Mouse (Mus musculus) embryonic fibroblast, embryonic 13.5 days (primary cell): Measurements from ENCODE around the gene Abhd12.

Experiments used
- CTCF ChIP-seq: IDR thresholded peaks from 2 replicates; pipeline ENCODE4 v1.5.1; 2011; ENCODE audit warnings: mild to moderate bottlenecking, control low read depth, low read length, moderate library complexity, borderline replicate concordance; ENCODE audit not compliant: insufficient read depth
- POLR2A ChIP-seq: IDR thresholded peaks from 2 replicates; pipeline ENCODE4 v1.6.1; 2011; ENCODE audit warnings: low read depth, mild to moderate bottlenecking, control low read depth, low read length, moderate library complexity

DNA sequence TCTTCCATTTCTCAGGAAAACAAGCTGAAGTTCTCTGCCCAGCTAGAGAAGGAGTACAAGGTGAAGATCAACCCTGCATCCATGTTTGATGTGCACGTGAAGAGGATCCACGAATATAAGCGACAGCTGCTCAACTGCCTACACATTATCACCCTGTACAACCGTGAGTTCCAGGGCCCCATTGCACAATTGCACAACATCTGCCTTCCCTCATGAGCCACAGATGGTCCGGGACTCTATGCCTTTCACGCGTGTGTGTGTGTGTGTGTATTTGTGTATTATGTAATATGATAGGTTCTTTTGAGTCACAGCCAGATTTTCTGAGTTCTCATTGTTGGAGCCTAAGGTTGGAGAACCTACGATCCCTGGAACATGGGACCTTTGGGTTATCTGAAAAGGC, 83.8 kb downstream of the Abhd12 start:
- no peak for TF ChIP-seq CTCF
- TF ChIP-seq POLR2A, result no peak
